Mouse (Mus musculus): ENCODE measurements around the gene Gm21788. TPM values are rescaled to one million over a fixed set of nuclear protein-coding genes. Genes with fewer than 3 reads are reported as not detected.
"Not testable (repeated sequence)": the region's sequence is repeated elsewhere in the genome, so short reads cannot be mapped to it uniquely, and the experiment has no call there.

Gene Gm21788
- total RNA-seq (2021) = not detected
- long read RNA-seq = 0 reads

DNA sequence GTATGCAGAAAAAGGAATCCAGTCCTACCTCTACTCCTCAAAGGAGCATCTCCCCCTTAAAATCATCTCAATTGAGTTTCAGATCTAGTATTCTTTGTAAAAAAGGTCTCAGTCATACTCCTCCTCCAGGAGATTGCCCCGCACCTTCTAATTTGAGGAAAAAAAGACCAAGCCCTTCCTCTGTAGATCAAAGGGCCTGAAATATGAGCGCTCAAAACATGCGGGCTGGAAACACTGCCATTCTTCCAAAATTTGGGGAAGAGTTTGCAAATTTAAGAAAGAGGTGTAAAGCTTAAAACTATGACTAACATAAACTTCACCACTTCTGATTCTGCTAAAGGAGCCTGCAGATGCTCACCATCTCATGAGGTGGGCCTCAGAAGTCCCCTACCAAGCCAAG, at the start of gene Gm21788:
Gene Gm21788 (plus strand): TSS at position 301 of the 400 bp plus-strand sequence.
- not testable (repeated sequence) for DNase-seq (ENCODE audit: low spot score in 2 of 2)

Other genes starting within 250 kb of the Gm21788 start
- gene Gm21244, start 235.7 kb upstream of the Gm21788 start, total RNA-seq (2021) = under 1 TPM in 1 of 2 experiments, not detected in 1; 0.10 TPM
- gene Gm28998, start 151.2 kb upstream of the Gm21788 start, total RNA-seq (2021) = not detected
- gene Gm20826, start 233.5 kb downstream of the Gm21788 start, total RNA-seq (2021) = not detected

All from layer of hippocampus, adult 18-20 months (tissue).